Mouse (Mus musculus) erythroblast, embryonic 14.5 days (primary cell): ENCODE data around the gene Lhx9. TPM values are rescaled to one million over a fixed set of nuclear protein-coding genes. Genes with fewer than 3 reads are reported as not detected.

Experiments
- H3K27me3 ChIP-seq: 2 replicates; pipeline ENCODE4 v1.6.1; 2012; ENCODE audit warnings: inconsistent platforms; ENCODE audit not compliant: control insufficient read depth
- H3K36me3 ChIP-seq: 2 replicates; pipeline ENCODE4 v1.6.1; 2012; ENCODE audit warnings: mild to moderate bottlenecking, inconsistent platforms; ENCODE audit not compliant: control insufficient read depth
- H3K4me1 ChIP-seq: 2 replicates; pipeline ENCODE4 v1.6.1; 2012; ENCODE audit warnings: inconsistent platforms; ENCODE audit not compliant: control insufficient read depth
- H3K4me3 ChIP-seq: replicated peaks from 2 replicates; pipeline ENCODE3; 2012; ENCODE audit warnings: moderate library complexity, mild to moderate bottlenecking, inconsistent platforms
- H3K9me3 ChIP-seq: 2 replicates; pipeline ENCODE4 v1.6.1; 2012; ENCODE audit warnings: low read length, inconsistent platforms, mixed read lengths; ENCODE audit not compliant: control insufficient read depth
- GATA1 ChIP-seq: IDR thresholded peaks from 2 replicates; pipeline ENCODE4 v1.6.1; 2012; ENCODE audit warnings: low read length, inconsistent platforms, mixed read lengths
- TAL1 ChIP-seq: IDR thresholded peaks from 3 replicates; pipeline ENCODE4 v1.6.1; 2012; ENCODE audit warnings: low read length, inconsistent platforms, mixed read lengths
- polyA plus RNA-seq: library from polyadenylated mRNA; stranded (reverse); fragments of >175 nt; gene quantifications from 2 replicates; pipeline ENCODE4 v1.2.3, GENCODE M21; 2012

Lhx9 gene
- polyA plus RNA-seq, 1 experiment = not detected

DNA sequence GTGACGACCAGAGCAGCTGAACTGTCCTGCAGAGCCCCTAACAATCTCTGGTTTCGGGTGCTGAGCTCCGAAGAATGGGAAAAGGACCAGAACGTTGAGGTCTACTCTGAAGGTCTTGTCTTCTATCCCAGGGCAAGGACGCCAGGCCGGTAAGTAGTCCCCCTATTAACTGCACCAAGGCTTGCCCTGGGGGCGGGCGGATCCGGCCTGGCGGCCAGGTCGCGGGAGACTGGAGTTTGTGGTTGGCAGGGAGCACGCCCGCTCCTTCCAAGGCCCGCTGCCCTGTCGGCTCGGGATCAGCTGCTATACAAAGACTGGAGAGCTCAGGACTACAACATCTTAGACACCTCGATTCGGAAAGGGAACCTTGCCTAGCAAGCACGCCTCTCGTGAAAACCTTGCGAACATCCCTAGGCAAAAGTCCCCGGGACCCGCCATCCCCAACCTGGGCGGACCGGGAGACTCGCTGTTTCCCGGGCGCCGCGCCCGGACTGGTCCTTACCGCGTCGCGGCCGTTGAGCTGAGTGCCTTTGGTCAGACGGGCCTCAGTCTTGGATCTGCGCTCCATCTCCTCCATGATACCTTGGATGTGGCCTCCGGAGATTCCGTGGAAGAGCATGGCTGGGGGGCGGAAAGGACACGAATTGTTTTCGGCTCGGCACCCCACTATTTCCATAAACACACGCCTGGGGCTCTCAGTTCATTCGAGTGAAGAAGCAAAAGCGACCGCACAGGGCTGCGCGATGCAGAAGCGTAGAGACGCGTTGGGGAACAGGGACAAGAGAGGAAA lies 6.9 kb downstream of the Lhx9 start:
- TF ChIP-seq TAL1 (no peak), GATA1 (no peak)
- Histone ChIP-seq H3K36me3 (no peaks in the 10 kb centered on the region), H3K4me1 (no peaks in the 10 kb centered on the region), H3K27me3 (peaks cover 100% of the 10 kb centered on the region), H3K9me3 (peaks cover 13% of the 10 kb centered on the region; the same call in 1 of the 2 replicates), H3K4me3 (no peak overlapping the region)

DNA sequence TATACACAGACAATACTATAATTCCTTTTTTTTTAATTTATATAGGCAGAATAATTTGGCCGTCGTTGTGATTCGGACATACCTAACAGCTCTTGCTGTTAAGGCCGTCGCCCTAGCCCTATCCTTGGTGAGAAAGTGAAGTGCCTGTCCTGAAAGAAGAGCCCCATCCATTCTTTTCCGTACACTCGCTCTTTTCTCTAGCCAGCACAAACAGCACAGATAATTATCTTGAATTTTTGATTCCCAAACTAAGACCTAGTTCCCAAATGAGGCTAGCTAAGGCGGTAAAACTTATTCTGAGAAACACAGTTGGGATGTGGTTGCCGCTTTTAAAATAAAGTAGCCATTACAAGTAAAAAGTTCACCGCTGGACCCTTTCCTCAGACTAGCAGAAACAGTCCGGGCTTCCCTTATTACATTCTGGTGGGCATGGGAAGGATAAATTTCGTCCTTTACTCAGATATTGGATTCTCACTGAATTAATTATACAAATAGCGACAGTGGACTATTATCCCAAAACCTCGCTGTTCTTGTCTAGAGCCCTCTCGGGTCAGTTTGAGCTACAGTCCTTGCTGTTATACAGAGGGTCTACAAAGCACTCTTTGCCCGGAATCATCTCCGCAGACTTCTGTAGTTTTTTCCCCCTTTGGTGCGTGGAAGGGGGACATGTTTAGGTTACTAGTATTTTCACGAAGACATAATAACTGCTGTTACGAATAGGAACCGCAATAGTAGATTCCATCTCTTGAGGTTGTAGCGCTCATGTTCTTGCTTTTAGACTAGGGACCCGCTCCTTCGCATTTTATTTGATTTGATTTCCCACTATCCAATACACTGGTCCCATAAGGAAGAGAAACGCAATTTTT lies 7.7 kb downstream of the Lhx9 start:
- peaks cover 10% of the 10 kb centered on the region; the same call in 1 of the 2 replicates for H3K9me3 ChIP-seq
- H3K4me1 ChIP-seq = no peaks in the 10 kb centered on the region
- H3K4me3 ChIP-seq = no peak overlapping the region
- H3K27me3 ChIP-seq = peaks cover 100% of the 10 kb centered on the region
- H3K36me3 ChIP-seq = no peaks in the 10 kb centered on the region
- no peak for TF ChIP-seq TAL1
- TF ChIP-seq GATA1 = no peak

DNA sequence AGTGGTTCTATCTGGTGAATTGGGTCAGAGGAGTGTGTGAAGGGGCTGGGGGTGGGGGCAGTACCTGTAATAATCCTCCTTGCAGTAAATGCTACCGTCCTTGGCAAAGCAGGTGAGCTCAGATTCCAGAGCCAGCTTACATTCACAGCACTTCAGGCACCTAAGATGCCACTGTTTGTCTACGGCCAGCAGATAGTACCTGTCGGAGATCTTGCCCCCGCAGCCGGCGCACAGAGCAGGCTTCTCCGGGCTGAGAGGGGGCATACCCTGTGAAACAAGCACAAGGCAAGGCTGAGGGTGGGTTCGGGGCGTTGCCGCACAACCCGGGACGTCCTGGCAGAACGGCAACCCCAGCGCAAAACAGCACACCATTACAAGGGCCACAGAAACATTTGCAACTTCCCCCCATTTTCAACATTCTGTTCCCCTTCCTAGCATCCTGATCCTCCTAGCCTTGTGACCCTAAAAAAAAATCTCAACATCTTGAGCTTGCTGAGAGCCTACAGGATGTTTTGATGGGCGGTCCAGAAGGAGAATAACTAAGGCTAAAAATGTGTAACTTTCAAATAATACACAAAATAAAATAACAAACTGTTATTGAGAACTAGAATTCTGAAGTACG lies 8.5 kb downstream of the Lhx9 start:
- peaks cover 100% of the 10 kb centered on the region for H3K27me3 ChIP-seq
- H3K9me3 ChIP-seq = peaks cover 10% of the 10 kb centered on the region; the same call in 1 of the 2 replicates
- TF ChIP-seq GATA1 (no peak), TAL1 (no peak)
- H3K4me1 ChIP-seq = no peaks in the 10 kb centered on the region
- no peak overlapping the region for H3K4me3 ChIP-seq
- H3K36me3 ChIP-seq = no peaks in the 10 kb centered on the region

DNA sequence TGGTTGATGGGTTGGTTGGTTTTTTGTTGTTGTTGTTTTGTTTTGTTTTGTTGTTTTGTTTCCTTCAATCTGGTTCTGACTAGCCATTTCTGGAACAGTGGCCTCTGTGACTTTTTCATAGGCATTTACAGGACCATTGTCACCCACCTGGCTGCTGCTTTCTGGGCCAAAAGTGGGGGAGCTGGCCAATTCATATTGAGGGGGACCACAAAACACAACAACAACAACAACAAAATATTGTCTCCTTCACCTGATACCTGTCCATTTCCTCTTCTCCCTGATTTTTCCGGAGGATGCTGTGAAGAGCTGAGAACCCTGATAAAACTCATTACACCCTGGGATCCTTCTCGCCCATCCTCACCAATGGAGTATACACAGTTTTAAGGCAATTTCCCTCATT lies 9.1 kb downstream of the Lhx9 start:
- Histone ChIP-seq H3K4me1 (no peaks in the 10 kb centered on the region), H3K9me3 (peaks cover 10% of the 10 kb centered on the region; the same call in 1 of the 2 replicates), H3K4me3 (no peak overlapping the region), H3K36me3 (no peaks in the 10 kb centered on the region), H3K27me3 (peaks cover 100% of the 10 kb centered on the region)
- no peak for TF ChIP-seq GATA1
- no peak for TF ChIP-seq TAL1

DNA sequence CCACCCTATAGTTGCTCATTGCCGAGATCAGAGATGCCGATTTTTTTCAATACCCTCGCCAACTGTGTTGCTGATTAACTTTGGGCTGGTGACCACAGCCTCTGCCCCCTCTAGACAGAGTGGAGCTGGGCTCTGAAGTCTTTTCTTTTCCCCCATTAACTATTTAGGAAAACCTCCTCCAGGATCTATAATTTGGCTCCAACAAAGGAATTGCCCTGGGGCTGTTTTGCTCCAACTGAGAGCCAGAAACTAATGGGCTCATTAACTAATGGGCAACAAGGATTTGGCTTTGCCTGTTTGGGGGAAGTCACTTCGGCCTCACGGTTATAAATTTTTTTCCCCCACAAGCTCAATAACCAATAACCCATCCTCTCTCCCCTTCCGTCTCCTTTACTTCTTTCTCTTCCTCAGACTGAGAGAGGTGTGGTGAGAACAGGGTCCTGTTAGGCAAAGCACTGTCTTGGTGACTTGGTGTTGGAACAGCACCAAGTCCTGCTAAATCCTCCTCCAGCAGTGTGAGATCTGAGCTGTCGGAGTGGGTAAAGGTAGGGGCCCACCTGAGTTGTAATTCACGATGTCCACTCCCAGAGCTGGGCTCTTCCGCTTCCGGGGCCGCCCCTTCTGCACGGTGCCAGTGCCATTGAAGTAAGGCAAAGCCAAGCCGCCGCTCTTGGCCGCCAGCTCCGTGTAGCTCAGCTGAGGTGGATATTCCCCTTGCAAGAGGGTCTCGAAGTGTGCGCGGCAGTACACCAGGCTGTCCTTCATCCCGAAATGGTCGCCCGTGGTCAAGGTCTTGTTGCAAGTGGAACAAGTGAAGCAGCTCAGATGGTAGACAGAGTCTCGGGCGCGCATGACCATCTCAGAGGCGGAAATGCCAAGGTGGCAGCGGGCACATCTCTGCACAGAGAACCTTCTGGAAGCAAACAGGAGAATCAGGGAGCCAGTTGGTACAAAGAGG lies 10.3 kb downstream of the Lhx9 start:
- Histone ChIP-seq H3K27me3 (peaks cover 100% of the 10 kb centered on the region), H3K36me3 (no peaks in the 10 kb centered on the region), H3K4me3 (no peak overlapping the region), H3K4me1 (no peaks in the 10 kb centered on the region), H3K9me3 (peaks cover 7% of the 10 kb centered on the region; the same call in 1 of the 2 replicates)
- TF ChIP-seq TAL1 = no peak
- no peak for TF ChIP-seq GATA1

DNA sequence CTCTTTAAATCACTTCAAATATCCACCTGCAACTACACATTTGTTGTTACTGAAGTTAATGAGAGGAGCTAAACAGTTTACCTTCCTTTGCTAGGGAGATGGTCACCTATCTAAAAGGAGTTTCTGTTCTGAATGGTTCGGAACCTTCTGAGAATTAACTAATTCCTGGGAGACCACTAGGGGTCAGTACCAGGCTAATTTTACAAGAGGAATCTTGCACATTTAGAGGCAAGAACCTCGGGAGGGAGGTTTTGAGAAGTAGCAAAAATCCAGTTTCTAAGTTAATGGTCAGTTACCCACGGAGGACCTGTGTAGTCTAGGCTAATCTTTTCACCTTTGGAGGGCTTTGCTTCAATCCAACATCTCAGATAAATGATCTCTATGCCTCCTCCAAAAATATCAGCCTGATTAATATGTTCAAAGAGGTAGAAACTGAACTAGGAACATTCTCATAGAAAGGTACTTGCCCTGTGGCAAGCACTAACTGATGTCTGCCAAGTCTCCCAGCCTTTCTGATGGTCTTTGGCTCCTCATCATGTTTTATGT lies 12.9 kb downstream of the Lhx9 start:
- TF ChIP-seq TAL1 (no peak), GATA1 (no peak)
- Histone ChIP-seq H3K4me3 (no peak overlapping the region), H3K4me1 (peaks cover 2% of the 10 kb centered on the region; the same call in 1 of the 2 replicates), H3K9me3 (peaks cover 7% of the 10 kb centered on the region; the same call in 1 of the 2 replicates), H3K36me3 (no peaks in the 10 kb centered on the region), H3K27me3 (peaks cover 90% of the 10 kb centered on the region)

DNA sequence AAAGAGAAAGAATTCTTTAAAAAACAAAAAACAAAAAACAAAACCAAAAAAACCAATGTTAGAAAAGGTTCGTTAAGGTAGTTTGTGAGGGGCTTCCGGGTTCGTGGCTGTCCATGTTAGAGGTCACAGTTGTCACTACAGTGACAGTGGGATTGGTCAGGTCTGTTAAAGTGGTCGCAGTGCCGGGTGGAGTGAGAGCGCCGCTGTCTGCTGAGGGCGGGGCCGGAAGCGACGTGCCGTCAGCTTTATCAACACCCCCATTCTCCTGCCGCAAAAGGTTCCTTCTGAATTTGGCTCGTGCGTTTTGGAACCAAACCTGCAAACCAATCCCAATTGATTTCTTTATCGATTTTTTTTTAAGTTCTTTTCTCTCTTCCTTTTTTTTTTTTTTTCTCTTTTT lies 17.1 kb downstream of the Lhx9 start:
- Histone ChIP-seq H3K27me3 (peaks cover 51% of the 10 kb centered on the region), H3K4me1 (peaks cover 2% of the 10 kb centered on the region; the same call in 1 of the 2 replicates), H3K9me3 (no peaks in the 10 kb centered on the region), H3K4me3 (peak overlapping the region; percentile 55), H3K36me3 (no peaks in the 10 kb centered on the region)
- TF ChIP-seq GATA1 (no peak), TAL1 (no peak)

DNA sequence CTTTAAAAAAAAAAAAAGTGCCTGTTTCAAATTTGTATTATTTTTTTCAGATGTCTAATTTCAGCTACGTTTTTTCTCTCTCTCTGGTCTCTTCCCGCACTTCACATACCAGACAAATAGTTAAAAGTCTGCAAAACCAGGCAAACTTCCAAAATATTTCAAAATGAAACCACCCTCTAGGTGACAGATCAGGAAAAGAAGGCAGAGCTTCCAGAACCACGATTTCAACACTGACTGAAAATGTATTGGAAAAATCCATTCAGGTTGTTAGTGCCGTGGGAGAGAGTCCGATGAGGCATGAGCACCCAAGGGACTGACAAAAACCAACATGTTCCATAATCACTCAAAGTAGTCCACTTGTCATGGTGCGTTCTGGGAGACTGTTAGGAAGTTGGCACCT lies 21.5 kb downstream of the Lhx9 start:
- H3K4me1 ChIP-seq = peaks cover 4% of the 10 kb centered on the region
- no peak overlapping the region for H3K4me3 ChIP-seq
- H3K27me3 ChIP-seq = peaks cover 6% of the 10 kb centered on the region
- TF ChIP-seq GATA1 (no peak), TAL1 (no peak)
- no peaks in the 10 kb centered on the region for H3K36me3 ChIP-seq
- H3K9me3 ChIP-seq = no peaks in the 10 kb centered on the region
